Mouse (Mus musculus) 3T3-L1 (cell line): ENCODE data around the gene Zfp462.
"Not testable (repeated sequence)": the region's sequence is repeated elsewhere in the genome, so short reads cannot be mapped to it uniquely, and the experiment has no call there.

ENCODE experiments used
- DNase-seq: peaks from one replicate; pipeline ENCODE4 v3.0.0-alpha.2; 2015; ENCODE audit warnings: low read depth, low spot score

The Zfp462 gene

DNA sequence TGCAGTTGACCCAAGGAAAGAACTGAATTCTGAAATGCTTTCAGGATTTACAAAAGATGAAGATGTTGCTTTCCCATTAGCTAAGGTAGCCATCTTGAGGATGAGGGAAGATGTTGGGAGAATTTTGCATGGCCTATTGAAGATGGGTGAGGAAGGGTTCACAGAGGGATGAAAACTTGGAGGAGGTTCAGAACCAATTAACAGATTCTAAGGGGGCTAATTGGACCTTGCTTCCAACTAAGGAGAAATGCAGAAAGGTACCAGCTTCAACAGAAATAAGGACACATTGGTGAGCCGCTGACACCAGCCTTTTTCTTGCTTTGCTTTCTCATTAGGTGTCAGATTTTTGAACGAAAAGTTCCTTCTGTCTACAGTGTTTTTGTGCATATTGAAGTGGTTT lies 6.0 kb downstream of the Zfp462 start:
- no peak for DNase-seq

DNA sequence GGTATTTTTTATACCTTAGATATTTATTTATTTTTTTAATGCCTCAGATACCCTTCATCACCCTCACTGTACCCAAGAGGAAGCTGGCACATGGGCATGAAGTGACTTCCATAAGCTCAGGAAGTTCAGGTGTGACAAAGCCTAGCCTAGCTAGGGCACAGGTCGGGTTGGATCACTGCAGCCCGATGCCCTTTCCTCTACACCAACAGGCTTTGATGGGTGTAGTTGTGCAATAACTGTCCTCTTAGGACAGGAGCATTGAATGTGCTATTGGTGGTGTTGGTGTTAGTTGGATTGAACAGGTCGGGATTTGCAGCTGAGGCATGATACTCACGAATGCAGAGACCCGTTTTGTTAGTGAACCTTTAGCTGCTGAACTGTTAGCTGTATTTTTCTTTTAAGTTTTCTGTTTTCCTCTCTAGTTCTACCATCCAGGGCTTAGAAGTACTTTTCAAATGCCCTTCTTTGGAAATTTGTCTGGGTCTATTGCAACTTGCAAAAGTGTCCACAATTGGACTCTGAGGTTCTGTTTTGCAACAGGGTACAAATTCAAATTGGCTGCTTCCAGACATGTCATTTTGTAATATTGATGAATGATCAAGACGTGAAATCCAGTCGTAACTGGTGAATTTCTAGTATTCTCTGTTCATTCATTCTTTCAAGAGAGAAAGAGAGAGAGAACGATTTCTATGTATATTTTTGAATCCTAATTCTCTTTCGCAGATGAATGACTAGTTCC lies 9.0 kb downstream of the Zfp462 start:
- no peak for DNase-seq

DNA sequence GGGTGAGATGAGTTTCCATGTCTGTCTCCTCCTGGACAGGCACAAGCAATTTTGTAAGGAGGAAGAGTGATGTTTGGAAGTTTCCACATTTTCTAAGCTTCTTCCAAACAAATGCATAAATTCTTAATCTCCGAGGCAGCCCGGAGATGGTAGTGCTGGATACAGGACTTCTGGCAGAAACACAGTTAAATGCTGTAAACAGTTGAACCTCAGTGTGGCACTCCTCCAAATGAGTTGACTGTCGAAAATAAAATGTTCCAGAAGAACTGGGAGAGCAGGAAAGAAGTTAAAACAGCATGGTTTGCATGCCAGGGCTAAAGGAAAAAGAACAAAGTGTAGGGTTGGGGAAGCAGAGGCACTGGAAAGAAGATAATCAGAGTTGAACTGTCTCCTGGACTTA lies 9.6 kb downstream of the Zfp462 start:
- no peak for DNase-seq

DNA sequence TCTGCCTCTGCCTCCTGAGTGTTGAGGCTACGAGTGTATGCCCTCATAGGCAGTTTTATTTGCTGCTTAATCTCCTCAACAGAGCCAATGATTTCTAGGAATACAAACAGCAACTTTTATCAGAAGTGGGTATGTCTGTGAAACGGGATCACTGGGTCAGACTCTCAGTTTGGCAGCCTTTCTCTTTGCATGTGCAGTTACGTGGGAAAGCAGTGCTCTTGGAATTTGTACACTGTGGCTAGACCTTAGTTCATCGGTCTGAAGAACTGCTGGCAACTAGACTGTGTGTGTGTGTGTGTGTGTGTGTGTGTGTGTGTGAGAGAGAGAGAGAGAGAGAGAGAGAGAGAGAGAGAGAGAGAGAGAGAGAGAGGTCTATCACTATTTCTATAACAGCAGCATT lies 15.9 kb downstream of the Zfp462 start:
- no peak for DNase-seq

DNA sequence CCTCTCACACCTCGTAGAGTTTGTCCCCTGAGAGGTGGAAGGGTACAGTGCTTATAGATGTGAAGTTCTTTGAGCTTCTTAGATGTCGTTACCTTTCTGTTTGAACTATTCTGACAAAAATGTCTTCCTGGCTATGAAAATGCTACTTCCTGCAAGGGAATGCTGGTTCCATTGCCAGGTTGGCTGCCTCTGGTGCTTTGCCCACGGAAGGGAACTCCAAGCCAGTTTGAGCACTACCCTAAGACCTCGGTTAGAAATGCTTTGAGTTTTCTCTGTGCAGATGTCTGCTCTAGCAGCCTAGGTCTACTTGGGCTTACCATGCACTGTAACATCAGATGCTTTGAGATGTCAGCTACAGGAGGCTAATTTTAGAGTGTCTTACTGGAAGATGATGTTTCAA lies 17.3 kb downstream of the Zfp462 start:
- no peak for DNase-seq

DNA sequence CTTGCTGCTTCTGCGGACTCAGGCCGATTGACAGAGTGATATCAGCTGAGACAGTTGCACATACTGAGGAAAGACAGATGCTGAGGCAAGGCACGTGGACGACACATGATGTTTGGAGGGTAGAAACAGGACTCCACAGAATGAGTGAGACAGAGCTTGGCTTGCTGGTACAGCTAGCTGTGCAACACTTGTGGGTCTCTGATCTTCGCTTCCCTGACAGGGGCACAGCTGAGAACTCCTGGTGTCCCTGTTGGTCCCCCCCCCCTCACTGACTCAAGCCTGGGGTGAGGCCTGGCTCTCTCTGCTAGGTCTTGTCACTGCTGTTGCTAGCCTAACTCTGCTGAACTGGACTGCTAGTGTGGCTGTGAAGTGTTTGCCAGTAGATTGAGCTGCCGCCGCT lies 18.7 kb downstream of the Zfp462 start:
- no peak for DNase-seq

DNA sequence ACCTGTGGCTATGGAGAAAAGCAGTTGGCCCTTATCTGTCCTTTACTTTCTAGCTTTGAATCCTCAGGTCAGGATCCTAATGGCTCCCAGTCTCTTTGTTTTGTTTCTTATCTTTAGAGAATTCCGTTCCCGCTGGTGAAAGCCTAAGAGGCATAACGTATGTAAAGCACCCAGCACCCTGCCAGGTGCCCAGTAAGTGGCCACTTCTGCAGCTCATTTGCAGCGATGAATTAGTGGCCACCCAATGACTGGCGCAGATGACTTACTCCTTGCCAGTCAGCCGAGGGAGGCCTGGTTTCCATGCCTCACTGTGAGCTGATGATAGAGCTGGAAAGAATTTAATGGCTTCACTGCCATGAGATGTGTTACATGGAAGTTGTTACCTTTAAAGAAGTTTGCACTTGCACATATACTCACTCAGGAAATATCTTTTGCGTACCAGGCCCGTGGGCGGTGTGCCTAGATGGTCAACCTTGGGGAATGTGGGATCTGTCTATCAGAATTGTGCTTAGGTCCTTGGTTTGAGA lies 20.4 kb downstream of the Zfp462 start:
- no peak for DNase-seq

DNA sequence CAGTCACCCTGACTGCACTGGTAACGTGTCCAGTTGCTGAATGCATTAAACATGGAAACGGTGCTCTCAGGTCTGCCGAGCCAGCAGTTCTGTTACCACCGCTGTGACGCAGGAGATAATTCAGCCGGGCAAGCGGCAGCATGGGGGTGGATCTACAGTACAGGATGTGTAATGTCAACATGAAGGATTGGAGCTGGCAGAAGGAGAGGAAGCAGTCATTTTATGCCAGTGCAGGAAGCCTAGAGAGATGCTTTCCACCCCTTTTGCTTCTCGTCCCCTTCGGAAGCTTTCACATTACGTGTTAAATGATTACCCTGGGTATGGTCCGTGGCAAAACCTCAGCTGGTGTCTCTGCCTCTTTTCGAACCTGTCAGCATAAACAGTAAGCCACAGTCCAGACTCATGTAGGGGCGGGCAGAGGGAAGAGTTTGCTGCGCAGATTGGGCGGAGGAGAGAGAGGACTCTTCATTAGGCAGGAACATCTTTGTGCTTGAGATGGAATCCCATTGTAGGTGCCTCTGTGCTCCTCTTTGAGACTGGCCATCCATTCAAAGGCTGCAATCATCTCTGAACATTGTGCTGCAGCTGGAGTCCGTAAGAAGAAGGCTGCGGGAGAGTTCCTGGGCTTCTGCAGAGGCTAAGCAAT lies 21.4 kb downstream of the Zfp462 start:
- DNase-seq, result no peak

DNA sequence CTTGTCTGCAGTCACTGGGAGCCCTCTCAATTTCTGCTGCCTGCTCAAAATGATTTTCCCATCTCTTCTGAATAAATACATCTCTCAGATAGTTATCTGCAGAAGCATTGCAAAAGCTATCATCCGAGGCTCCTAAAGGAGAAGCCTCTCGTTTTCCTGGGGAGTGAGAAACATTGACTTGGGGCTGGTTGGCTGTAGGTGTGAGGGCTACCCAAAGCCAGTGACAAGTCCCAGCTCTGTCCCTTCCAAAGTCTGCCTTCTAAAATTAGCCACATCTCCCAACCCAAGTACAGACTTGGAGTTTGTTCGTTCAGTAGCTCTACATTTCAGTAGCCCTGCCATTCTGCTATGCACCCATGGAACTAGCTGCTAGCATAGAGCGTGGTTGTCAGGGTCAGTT lies 22.3 kb downstream of the Zfp462 start:
- DNase-seq, result no peak

DNA sequence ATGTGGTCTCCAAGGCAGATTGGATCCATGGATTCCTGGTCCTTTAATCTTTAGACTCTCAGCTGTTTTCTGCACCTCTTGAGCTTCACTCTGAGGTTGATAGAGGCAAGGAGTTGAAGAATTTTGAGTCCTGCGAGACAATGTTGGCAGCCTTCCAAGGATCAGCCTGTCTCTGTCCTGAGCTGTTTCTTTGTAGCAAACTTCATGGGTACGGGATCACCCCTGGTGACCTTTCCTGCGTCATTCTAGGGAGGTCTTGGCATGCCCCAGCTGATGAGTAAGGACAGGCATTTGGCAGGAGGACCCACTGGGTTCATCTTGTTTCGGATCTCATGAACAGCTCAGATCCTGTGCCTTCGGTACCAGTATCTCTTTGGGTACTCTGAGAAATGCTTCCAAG lies 22.9 kb downstream of the Zfp462 start:
- DNase-seq, result no peak

DNA sequence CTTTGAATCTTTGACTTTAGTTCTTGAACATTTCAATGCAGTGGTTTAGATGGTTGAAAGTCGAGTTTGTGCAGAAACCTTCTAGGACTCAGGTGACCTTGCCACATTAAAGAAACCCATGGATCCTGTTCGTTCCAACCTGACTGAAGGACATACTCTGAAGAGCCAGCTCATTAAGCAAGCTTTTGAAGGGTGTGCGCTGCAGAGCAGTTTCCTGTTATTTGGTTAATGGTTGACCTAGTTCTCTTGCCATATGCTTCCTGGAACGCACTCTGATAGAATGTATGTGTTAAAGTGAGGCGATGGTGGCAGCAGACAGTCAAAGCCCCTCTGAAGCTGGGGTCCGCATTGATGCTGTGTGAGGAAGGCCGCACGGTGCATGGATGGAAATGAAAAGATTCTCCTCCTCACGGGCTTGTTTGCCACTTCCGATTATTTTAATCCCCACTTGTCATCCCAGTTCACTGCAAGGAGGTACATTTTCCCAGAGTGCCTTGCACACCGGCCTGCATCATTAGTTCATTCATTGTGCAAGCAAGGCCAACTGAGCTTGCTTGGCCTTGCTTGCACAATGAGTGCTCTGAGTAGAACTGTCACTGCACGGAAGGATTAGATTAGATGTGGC lies 24.9 kb downstream of the Zfp462 start:
- DNase-seq, result no peak

DNA sequence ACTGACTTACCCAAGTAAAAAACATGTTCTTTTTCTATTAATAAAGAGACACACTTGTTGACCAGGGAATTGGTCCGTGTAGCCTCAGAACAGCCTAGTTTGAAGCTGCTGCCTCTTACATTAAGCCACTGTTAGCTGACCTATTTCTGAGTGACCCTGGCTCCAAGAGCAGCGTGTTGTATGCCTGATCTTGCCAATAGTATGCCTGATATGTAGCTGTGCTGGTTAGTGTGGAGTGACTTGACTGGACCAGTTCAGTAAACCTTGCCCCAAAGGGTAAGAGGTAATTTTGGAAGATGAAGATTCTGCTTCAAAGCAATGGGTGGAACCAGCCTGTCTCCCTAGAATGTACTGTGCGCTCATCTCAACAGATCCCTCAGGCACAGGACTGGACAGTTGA lies 26.5 kb downstream of the Zfp462 start:
- no peak for DNase-seq

DNA sequence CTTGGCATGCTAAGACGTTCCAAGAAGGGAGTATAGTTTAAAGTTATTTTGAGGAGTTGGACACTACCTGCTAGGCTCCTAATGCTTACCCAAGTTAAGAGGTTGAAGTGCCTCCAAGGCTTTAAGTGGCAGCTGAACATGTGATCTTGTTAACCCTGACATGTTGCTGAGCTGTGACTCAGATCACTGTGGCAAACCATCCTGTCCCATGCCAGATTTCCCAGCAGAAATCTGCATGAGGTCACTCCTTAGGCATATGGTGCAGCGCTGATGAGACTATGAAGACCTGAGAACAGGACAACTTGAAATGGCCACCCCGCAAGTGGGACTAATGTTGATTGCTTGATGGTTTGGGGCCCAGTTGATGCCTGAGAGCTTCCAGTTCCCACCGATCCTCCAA lies 27.2 kb downstream of the Zfp462 start:
- DNase-seq, result peak; percentile 70

DNA sequence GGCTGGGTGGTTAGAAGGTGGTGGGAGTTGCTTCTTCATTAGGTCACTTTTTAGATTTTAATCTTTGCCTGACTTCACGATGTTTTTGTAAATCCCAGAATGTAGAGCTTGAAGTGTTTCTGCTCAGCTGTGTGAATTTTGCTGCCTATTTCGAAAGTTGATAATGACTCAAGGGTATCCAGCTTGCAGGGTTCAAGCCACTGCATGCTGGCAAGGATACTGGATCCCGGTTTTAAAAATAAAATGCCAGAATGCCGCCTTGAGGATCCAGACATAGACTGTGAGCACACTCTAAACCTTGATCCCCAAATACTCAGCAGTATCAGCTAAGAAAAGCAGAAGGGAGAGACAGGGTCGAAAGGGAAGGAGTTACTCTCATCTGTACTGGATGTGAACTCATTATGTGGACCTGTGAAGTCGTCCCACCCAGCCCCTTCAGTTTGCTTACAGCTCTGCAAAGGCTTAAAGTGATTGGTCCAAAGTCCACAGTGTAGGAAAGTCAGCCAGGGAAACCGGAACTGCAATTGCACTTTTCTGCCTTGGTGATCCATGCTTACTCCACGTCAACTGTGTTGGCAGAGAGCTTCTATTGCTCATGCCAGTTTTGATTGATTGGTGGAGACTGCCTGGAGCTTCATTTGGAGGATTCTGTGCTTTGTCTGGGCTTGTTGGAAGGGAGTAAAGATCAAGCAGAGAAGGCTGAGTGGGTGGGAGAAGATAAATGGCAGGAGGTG lies 28.1 kb downstream of the Zfp462 start:
- DNase-seq, result no peak

DNA sequence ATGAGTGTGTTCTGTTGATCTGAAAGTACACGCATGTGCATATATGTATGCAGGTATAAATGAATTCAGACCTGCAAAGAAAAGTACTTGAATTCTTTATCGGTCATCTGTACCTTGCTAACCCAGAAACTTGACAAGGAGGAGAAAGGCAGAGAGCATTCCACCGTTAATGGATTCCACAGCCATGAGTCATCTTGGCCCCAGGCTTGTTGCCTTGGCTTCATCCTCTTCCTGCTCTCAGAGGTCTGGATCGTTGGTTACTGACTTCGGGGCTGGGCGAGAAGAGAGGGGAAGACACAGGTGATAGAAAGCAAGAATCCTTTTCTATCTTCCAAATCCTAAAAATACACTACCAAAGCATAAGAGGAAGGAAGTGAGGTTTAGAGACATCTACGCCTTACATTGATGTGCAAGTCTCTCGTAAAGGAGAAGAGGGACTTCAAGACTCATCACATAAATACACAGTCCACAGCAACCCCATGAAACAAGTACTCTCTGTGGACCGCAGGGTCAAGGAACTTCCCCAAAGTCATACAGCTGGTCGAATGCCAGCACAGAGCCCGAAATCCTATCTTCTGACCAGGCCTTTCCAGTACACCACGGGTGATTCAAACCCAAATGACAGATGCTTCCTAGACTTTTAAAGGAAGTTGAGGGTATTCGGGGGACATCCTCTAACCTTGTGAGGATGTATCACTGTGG lies 35.1 kb downstream of the Zfp462 start:
- DNase-seq, result peak; percentile 98

DNA sequence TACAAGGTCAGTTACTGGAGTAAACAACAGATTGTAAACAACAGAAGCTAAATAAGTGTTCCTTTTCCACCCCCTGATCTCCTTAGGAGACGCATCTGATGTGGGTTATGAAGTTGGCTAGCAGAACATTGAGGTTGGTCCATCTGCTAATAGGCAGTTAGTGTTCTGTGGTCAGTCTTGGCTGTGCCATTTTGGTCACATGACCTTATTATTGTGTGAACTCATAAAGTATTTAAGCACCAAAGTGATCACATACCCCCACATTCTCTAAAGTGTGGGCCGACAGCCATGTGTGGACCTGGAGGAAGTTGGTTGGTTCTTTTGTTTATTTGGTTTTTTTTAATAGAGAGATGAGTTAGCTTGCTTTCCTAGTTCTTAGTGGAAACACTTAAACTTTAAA lies 39.7 kb downstream of the Zfp462 start:
- peak; percentile 48 for DNase-seq

DNA sequence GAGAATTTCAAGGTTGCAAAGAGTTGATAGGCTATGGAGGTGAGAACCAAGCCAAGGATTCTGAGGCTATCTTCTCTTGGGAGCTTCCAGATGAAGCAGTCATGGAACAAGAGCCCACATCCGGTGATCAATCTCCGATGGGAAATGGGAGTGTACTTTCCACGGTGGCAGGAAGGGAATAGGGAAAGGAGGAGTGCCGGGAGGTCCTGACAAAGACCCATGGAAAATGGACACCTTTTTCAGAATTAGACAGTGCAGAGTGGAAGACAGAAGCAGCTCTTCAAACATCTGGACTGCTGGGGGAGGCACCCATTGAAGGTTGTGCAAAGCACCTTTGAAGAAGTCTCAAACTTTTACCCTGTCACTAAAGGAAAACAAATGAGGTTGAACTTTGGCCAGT lies 41.8 kb downstream of the Zfp462 start:
- no peak for DNase-seq

DNA sequence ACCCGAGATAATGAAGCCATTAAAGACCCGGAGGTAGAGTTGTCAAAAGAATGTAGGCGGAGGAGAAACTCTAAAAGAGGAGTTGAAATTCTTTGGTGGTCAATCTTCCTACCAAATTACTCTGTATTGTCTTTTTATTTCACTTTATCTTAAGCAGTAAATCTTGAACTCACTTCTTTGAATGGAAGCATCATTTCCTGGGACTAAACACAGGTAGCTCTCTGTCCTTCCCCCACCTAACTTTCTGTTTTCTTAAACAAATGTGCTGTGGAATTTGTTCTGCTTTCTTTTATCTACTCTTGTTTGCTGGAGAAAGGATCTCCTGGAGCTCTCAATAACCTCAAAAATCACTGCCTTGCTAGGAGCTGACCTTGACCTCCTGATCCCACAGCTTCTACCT lies 42.4 kb downstream of the Zfp462 start:
- DNase-seq, result no peak

DNA sequence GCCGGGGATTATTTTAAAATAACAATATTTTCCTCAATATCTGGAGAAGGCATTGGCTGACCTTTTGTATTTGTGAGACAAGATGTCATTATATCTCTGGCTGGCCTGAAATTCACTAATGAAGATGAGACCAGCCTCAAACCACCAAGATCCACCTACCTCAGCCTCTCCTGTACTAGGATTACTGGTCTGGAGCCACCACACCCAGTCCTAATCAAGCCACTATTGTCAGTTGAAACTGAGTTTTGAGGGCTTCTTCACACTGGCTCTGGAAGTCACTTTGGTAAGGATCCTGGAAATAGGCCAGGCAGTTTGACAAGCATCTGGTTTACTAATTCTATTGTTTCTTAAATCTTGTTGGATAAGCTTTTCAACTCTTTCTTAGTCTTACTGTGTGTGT lies 43.1 kb downstream of the Zfp462 start:
- no peak for DNase-seq

DNA sequence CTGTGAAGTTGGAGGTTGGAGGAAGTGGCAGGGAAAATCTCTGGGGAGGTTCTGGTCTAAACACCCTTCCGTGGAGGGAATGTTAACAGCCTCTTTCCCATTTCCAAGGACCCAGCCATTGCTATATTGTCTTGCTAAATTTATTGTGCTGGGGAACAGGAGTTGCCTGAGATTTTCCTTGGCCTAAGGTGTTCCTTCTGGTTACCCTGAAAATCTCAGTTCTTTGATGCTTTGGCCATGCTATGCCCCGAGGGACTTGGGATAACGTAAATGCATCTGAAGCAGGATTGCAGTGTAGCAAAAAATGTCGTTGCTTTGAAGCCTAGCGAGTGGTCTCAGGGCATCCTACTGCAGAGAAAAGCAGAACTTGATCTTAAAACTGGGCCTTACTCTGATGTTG lies 47.1 kb downstream of the Zfp462 start:
- DNase-seq, result no peak

DNA sequence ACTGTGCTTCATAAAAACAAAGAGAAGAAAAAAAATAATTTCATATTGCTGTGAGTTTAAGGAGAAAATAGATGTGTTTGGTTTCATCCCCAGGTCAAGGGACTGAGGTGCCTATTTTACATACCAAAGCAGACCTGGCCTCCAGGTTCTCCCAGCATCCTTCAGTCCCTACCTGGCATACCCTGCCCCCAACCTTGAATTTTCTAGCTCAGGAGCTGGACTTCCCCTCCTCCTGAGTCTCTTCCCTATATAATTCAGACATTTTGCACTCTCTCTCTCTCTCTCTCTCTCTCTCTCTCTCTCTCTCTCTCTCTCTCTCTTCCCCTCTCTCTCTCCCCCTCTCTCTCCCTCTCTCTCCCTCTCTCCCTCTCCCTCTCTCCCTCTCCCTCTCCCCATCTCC lies 48.2 kb downstream of the Zfp462 start:
- DNase-seq, result not testable (repeated sequence)

DNA sequence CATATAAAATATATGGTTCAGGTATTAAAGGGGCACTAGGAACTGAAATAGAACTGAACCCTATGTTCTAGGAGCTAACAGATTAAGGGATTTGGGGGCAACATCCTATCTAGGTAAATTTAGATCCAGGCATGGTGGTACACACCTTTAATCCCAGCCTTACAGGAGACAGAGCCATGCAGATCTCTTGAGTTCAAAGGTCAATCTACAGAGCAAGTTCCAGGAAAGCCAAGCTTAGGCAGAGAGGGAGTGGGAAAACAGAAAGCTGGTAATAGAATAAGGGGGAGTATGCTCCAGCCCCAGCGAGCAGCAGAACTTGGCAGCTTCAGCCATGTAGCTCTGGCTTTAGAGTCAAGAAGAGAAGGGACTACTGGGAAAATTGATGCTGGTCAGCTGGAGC lies 50.4 kb downstream of the Zfp462 start:
- no peak for DNase-seq
